Mouse (Mus musculus): ENCODE data around the gene Slc8a3. TPM values are rescaled to one million over a fixed set of nuclear protein-coding genes. Genes with fewer than 3 reads are reported as not detected.

The Slc8a3 gene
- total RNA-seq, 1 experiment from 2014 or later: not detected

GRCm38 (mm10) chr12:81245411-81245810 is 87.6 kb downstream of the Slc8a3 start:
- no peak for ATAC-seq (replicated peaks in 1 of 2; ENCODE audit: insufficient read depth in 1 of 2, low FRiP score in 2 of 2, low TSS enrichment in 1 of 2, low read depth in 1 of 2, poor library complexity in 2 of 2, severe bottlenecking in 2 of 2)

- no peak for ATAC-seq (replicated peaks in 1 of 2; ENCODE audit: insufficient read depth in 1 of 2, low FRiP score in 2 of 2, low TSS enrichment in 1 of 2, low read depth in 1 of 2, poor library complexity in 2 of 2, severe bottlenecking in 2 of 2)
These were observed 88.0 kb downstream of the Slc8a3 start for GRCm38 (mm10) chr12:81244954-81245353.

GRCm38 (mm10) chr12:81244492-81244891 is 88.5 kb downstream of the Slc8a3 start:
- ATAC-seq (replicated peaks in 1 of 2; ENCODE audit: insufficient read depth in 1 of 2, low FRiP score in 2 of 2, low TSS enrichment in 1 of 2, low read depth in 1 of 2, poor library complexity in 2 of 2, severe bottlenecking in 2 of 2): no peak

GRCm38 (mm10) chr12:81241676-81242075 is 91.3 kb downstream of the Slc8a3 start:
- no peak for ATAC-seq (replicated peaks in 1 of 2; ENCODE audit: insufficient read depth in 1 of 2, low FRiP score in 2 of 2, low TSS enrichment in 1 of 2, low read depth in 1 of 2, poor library complexity in 2 of 2, severe bottlenecking in 2 of 2)

GRCm38 (mm10) chr12:81241096-81241495 is 91.9 kb downstream of the Slc8a3 start:
- no peak for ATAC-seq (replicated peaks in 1 of 2; ENCODE audit: insufficient read depth in 1 of 2, low FRiP score in 2 of 2, low TSS enrichment in 1 of 2, low read depth in 1 of 2, poor library complexity in 2 of 2, severe bottlenecking in 2 of 2)

GRCm38 (mm10) chr12:81237158-81237557 is 95.8 kb downstream of the Slc8a3 start:
- no peak for ATAC-seq (replicated peaks in 1 of 2; ENCODE audit: insufficient read depth in 1 of 2, low FRiP score in 2 of 2, low TSS enrichment in 1 of 2, low read depth in 1 of 2, poor library complexity in 2 of 2, severe bottlenecking in 2 of 2)

- no peak for ATAC-seq (replicated peaks in 1 of 2; ENCODE audit: insufficient read depth in 1 of 2, low FRiP score in 2 of 2, low TSS enrichment in 1 of 2, low read depth in 1 of 2, poor library complexity in 2 of 2, severe bottlenecking in 2 of 2)
These were observed 97.3 kb downstream of the Slc8a3 start for GRCm38 (mm10) chr12:81235456-81236330.

- no peak for ATAC-seq (replicated peaks in 1 of 2; ENCODE audit: insufficient read depth in 1 of 2, low FRiP score in 2 of 2, low TSS enrichment in 1 of 2, low read depth in 1 of 2, poor library complexity in 2 of 2, severe bottlenecking in 2 of 2)
These were observed 99.1 kb downstream of the Slc8a3 start for GRCm38 (mm10) chr12:81233746-81234380.

- no peak for ATAC-seq (replicated peaks in 1 of 2; ENCODE audit: insufficient read depth in 1 of 2, low FRiP score in 2 of 2, low TSS enrichment in 1 of 2, low read depth in 1 of 2, poor library complexity in 2 of 2, severe bottlenecking in 2 of 2)
These were observed 105.1 kb downstream of the Slc8a3 start for GRCm38 (mm10) chr12:81227767-81228460.

GRCm38 (mm10) chr12:81226590-81226989 is 106.4 kb downstream of the Slc8a3 start:
- ATAC-seq (replicated peaks in 1 of 2; ENCODE audit: insufficient read depth in 1 of 2, low FRiP score in 2 of 2, low TSS enrichment in 1 of 2, low read depth in 1 of 2, poor library complexity in 2 of 2, severe bottlenecking in 2 of 2): no peak

- no peak for ATAC-seq (replicated peaks in 1 of 2; ENCODE audit: insufficient read depth in 1 of 2, low FRiP score in 2 of 2, low TSS enrichment in 1 of 2, low read depth in 1 of 2, poor library complexity in 2 of 2, severe bottlenecking in 2 of 2)
These were observed 106.9 kb downstream of the Slc8a3 start for GRCm38 (mm10) chr12:81225966-81226577.

GRCm38 (mm10) chr12:81224843-81225242 is 108.1 kb downstream of the Slc8a3 start:
- no peak for ATAC-seq (replicated peaks in 1 of 2; ENCODE audit: insufficient read depth in 1 of 2, low FRiP score in 2 of 2, low TSS enrichment in 1 of 2, low read depth in 1 of 2, poor library complexity in 2 of 2, severe bottlenecking in 2 of 2)

- no peak for ATAC-seq (replicated peaks in 1 of 2; ENCODE audit: insufficient read depth in 1 of 2, low FRiP score in 2 of 2, low TSS enrichment in 1 of 2, low read depth in 1 of 2, poor library complexity in 2 of 2, severe bottlenecking in 2 of 2)
These were observed 109.7 kb downstream of the Slc8a3 start for GRCm38 (mm10) chr12:81223276-81223675.

GRCm38 (mm10) chr12:81219339-81219738 is 113.6 kb downstream of the Slc8a3 start:
- ATAC-seq (replicated peaks in 1 of 2; ENCODE audit: insufficient read depth in 1 of 2, low FRiP score in 2 of 2, low TSS enrichment in 1 of 2, low read depth in 1 of 2, poor library complexity in 2 of 2, severe bottlenecking in 2 of 2): no peak

- ATAC-seq (replicated peaks in 1 of 2; ENCODE audit: insufficient read depth in 1 of 2, low FRiP score in 2 of 2, low TSS enrichment in 1 of 2, low read depth in 1 of 2, poor library complexity in 2 of 2, severe bottlenecking in 2 of 2): no peak
These were observed 124.4 kb downstream of the Slc8a3 start for GRCm38 (mm10) chr12:81208559-81208958.

GRCm38 (mm10) chr12:81205619-81206560 is 127.1 kb downstream of the Slc8a3 start:
- 0 out of 4 replicates have a peak, but pooled peaks of 1 of the 2 experiments have one; percentile 45 for ATAC-seq (replicated peaks in 1 of 2; ENCODE audit: insufficient read depth in 1 of 2, low FRiP score in 2 of 2, low TSS enrichment in 1 of 2, low read depth in 1 of 2, poor library complexity in 2 of 2, severe bottlenecking in 2 of 2)

- no peak for ATAC-seq (replicated peaks in 1 of 2; ENCODE audit: insufficient read depth in 1 of 2, low FRiP score in 2 of 2, low TSS enrichment in 1 of 2, low read depth in 1 of 2, poor library complexity in 2 of 2, severe bottlenecking in 2 of 2)
These were observed 129.8 kb downstream of the Slc8a3 start for GRCm38 (mm10) chr12:81203226-81203625.
